Mouse (Mus musculus): Measurements from ENCODE around the gene Tex21. TPM values are rescaled to one million over a fixed set of nuclear protein-coding genes. Genes with fewer than 3 reads are reported as not detected.

The Tex21 gene
- polyA plus RNA-seq, 1 experiment from 2014 or later: not detected

DNA sequence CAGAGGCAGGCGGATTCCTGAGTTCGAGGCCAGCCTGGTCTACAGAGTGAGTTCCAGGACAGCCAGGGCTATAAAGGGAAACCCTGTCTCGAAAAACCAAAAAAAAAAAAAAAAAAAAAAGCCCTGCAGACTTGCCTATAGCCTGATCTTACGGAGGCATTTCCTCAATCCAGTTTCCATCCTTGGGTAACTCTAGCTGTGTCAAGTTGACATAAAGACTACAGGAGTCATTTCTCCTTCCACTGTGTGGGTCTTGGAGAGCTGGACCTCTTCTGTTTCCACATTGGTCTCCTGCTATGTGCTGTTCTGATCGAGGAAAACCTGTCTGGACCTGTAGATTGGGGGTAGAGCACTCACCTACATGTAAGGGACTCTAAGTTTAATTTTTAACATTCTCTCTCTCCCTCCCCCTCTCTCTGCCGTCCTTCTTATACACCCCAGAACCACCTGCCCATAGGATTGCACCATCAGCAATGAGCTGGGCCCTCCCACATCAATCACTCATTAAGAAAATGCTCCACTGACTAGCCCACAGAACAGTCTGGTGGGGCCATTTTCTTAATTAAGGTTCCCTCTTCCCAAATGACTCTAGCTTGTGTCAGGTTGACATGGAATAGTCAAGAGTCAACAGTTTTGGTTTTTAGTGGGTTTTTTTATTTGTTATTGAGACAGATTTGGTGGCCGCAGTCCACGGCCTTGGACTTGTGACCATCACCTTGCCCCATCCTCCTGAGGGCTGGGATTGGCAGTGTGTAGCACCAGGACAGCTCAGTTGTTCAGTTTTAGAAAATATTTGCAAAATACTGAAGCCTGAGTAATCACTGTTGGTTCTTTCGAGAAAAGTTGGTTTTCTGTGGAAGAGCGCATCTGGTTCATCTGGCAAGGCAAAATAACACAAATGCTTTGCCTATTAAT is 26.3 kb upstream of the Tex21 start:
- WGBS: 80% methylated on average over 10 of the region's 10 CpGs
- no peak for ATAC-seq (ENCODE audit: insufficient read depth, low FRiP score, low read depth)
- no peaks in the 10 kb centered on the region for H3K27me3 ChIP-seq (replicated peaks)
- no peaks in the 10 kb centered on the region for H3K9me3 ChIP-seq
- H3K36me3 ChIP-seq: no peaks in the 10 kb centered on the region
- H3K4me1 ChIP-seq: no peaks in the 10 kb centered on the region
- H3K9ac ChIP-seq: no peak overlapping the region
- no peak overlapping the region for H3K4me2 ChIP-seq
- H3K27ac ChIP-seq: no peak overlapping the region
- H3K4me3 ChIP-seq (replicated peaks): no peak overlapping the region

DNA sequence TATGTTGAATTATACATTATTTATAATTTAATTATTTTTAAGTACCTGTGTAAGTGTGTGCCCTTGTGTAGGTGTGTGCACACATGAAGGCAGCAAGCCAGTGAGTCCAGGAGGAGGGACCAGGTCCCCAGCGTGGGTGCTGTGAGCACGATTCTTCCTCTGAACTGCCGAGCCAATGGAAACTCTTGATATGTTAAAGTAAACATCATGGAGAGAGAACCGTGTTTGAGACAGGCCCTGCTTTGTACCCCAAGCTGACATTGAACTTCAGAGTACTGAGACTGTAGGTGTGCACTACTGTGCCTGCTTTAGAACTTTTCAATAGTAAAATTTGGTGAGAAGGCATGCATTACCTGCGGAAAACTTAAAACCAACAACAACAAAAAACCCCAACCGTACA is 25.0 kb upstream of the Tex21 start:
- Histone ChIP-seq H3K9me3 (no peaks in the 10 kb centered on the region), H3K27ac (no peak overlapping the region), H3K4me3 (replicated peaks) (no peak overlapping the region), H3K4me2 (no peak overlapping the region), H3K4me1 (no peaks in the 10 kb centered on the region; the same call in 1 of the 2 replicates), H3K9ac (no peak overlapping the region), H3K27me3 (replicated peaks) (no peaks in the 10 kb centered on the region), H3K36me3 (no peaks in the 10 kb centered on the region)
- 66% methylated on average over 6 of the region's 6 CpGs for WGBS
- ATAC-seq (ENCODE audit: insufficient read depth, low FRiP score, low read depth): peak; percentile 51; the same call in 1 of the 2 replicates

DNA sequence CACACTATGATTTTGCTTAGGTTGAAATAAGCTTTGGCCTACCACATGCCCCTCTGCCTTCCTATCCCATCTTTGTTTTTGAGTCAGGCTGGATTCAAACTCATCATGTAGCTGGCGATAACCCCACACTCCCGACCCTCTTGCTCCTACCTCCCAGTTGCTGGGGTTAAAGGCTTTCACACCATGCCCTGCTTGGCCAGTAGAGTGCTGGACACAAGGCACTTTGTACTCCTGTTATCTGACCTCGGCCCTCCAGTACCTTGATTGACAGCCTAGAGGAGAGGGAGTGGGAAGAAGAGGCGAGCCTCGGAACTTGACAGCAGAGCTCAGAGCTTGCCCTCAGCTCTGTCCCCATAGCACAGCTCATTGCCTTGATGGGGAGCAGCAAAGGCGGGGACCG is 22.6 kb upstream of the Tex21 start:
- H3K27ac ChIP-seq: no peak overlapping the region
- H3K4me2 ChIP-seq: no peak overlapping the region
- ATAC-seq (ENCODE audit: insufficient read depth, low FRiP score, low read depth): no peak
- H3K9ac ChIP-seq: no peak overlapping the region
- no peaks in the 10 kb centered on the region for H3K9me3 ChIP-seq
- H3K36me3 ChIP-seq: no peaks in the 10 kb centered on the region
- H3K4me3 ChIP-seq (replicated peaks): no peak overlapping the region
- no peaks in the 10 kb centered on the region; the same call in 1 of the 2 replicates for H3K4me1 ChIP-seq
- 71% methylated on average over 7 of the region's 7 CpGs for WGBS
- H3K27me3 ChIP-seq (replicated peaks): no peaks in the 10 kb centered on the region

DNA sequence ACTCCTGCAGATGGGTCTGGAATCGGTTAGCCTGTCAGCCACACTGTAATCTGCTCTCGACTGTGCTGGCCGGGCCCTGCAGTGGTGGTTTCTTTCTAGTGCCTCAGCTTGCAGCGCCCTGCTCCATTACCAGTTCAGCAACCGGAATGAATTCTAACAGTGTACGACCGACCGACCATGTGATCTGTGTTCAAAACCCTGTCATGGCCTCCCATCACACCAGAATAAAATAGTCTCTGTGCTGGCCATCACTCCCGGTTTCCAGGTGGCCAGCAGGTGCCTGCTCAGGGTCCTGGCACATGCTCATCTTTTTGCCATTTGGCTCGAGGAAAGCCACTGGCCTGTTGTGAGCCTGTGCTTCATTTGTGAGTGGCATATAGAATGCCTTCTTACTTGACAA is 22.1 kb upstream of the Tex21 start:
- no peak for ATAC-seq (ENCODE audit: insufficient read depth, low FRiP score, low read depth)

DNA sequence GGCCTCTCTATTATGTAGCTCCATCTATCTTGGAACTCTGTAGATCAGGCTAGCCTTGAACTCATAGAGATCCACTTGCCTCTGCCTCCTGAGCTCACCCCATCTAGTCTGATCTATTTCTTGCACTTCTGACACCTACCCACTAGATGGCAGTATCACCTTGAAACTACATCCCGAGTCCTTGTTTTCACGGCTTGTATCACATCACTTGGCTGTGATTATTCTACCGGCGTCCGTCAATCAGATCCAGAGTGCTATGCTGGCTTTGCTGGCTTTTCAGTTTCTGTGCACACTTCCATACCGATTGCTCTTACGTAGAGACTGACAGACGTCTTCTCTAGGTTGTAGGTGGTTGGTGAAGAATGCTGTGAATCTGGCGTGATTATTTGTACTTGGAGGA is 20.3 kb upstream of the Tex21 start:
- no peak for ATAC-seq (ENCODE audit: insufficient read depth, low FRiP score, low read depth)
- Histone ChIP-seq H3K4me3 (replicated peaks) (no peak overlapping the region), H3K4me1 (no peaks in the 10 kb centered on the region; the same call in 1 of the 2 replicates), H3K27ac (no peak overlapping the region), H3K9me3 (no peaks in the 10 kb centered on the region), H3K27me3 (replicated peaks) (no peaks in the 10 kb centered on the region), H3K9ac (no peak overlapping the region), H3K36me3 (no peaks in the 10 kb centered on the region), H3K4me2 (no peak overlapping the region)
- 74% methylated on average over 9 of the region's 9 CpGs for WGBS

More for the DNA sequence above, 22.1 kb upstream of the Tex21 start:
- Histone ChIP-seq H3K27ac (no peak overlapping the region), H3K36me3 (no peaks in the 10 kb centered on the region), H3K27me3 (replicated peaks) (no peaks in the 10 kb centered on the region), H3K4me3 (replicated peaks) (no peak overlapping the region), H3K4me2 (no peak overlapping the region), H3K9ac (no peak overlapping the region), H3K4me1 (no peaks in the 10 kb centered on the region; the same call in 1 of the 2 replicates), H3K9me3 (no peaks in the 10 kb centered on the region)
- WGBS: 83% methylated on average over 10 of the region's 10 CpGs

DNA sequence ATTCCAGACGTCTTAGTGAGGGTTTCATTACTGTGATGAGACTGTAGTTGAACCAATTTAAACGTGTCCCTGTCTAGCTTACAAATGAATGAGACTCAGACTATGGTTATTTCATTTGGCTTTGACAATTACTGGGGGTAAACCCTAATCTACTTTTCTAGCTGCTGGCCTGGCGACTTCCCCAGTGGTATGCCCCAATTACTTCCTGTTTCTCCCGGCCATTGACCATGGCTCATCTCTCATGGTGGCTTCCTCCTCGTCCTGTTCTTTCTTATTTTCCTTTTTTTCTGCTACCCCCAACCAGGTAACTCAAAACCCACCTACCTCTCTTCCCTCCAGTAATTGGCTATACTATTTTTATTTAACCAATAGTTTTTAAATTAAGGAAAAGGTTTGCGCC is 18.5 kb upstream of the Tex21 start:
- ATAC-seq (ENCODE audit: insufficient read depth, low FRiP score, low read depth): no peak
- no peak overlapping the region for H3K4me2 ChIP-seq
- no peak overlapping the region for H3K4me3 ChIP-seq (replicated peaks)
- WGBS: 75% methylated on average over 6 of the region's 6 CpGs
- no peaks in the 10 kb centered on the region for H3K27me3 ChIP-seq (replicated peaks)
- no peak overlapping the region for H3K9ac ChIP-seq
- no peaks in the 10 kb centered on the region for H3K36me3 ChIP-seq
- H3K9me3 ChIP-seq: no peaks in the 10 kb centered on the region
- H3K27ac ChIP-seq: no peak overlapping the region
- no peaks in the 10 kb centered on the region; the same call in 1 of the 2 replicates for H3K4me1 ChIP-seq

DNA sequence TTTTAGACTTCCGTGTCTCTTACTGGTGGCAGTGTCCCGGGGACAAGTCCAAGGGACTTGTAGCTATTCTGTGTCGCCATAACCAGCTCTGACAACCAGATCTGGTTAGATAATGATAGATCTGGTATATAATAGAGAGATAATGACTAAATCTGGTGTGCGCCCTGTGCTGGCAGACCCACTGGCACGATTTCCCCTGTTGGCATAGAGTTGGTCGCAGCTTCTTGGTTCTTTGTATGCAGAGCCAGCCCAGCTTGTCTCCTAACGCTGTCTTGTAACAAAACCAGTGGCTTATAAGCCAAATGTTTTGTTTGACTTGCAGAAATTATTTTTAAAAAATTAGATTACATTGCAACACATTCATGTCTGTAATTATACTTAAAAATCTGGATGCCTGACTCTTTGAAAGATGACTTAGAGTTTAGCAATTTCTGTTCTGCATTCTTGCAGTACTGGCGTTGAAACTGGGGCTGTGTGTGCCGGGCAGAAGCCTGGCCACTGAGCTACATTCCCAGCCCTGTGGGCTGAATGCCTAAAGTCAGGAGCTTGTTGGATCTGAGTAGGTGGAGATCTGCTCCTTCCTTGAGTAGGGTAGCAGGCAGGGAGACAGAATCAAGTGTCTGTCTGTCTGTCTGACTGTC is 17.9 kb upstream of the Tex21 start:
- H3K4me1 ChIP-seq: no peaks in the 10 kb centered on the region; the same call in 1 of the 2 replicates
- no peak overlapping the region for H3K4me2 ChIP-seq
- no peaks in the 10 kb centered on the region for H3K36me3 ChIP-seq
- WGBS: 80% methylated on average over 9 of the region's 9 CpGs
- no peak overlapping the region for H3K4me3 ChIP-seq (replicated peaks)
- H3K9me3 ChIP-seq: no peaks in the 10 kb centered on the region
- no peaks in the 10 kb centered on the region for H3K27me3 ChIP-seq (replicated peaks)
- no peak for ATAC-seq (ENCODE audit: insufficient read depth, low FRiP score, low read depth)
- no peak overlapping the region for H3K27ac ChIP-seq
- no peak overlapping the region for H3K9ac ChIP-seq

DNA sequence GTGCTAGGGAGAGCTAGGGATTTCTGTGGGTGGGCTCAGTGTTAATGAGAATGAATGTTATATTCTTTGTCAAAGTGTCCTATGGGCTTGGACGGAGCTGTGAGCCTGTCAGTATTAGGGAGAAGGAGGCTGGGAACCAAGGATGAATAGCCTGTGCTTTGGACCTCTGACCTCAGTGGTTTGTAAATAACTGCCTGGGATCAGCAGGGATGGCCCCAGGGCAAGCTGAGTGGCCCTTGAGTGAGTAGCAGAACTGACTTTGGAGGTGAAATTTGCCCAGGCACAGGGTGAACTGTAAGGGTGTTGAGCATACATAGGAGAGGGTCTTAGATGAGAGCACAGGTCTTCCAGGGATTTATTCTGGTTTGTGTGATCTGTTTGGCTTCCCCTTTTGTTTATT is 17.3 kb upstream of the Tex21 start:
- WGBS: 68% methylated on average over 1 of the region's 1 CpGs
- Histone ChIP-seq H3K9ac (no peak overlapping the region), H3K27me3 (replicated peaks) (no peaks in the 10 kb centered on the region), H3K4me3 (replicated peaks) (no peak overlapping the region), H3K4me1 (no peaks in the 10 kb centered on the region; the same call in 1 of the 2 replicates), H3K36me3 (no peaks in the 10 kb centered on the region), H3K4me2 (no peak overlapping the region), H3K9me3 (no peaks in the 10 kb centered on the region), H3K27ac (no peak overlapping the region)
- ATAC-seq (ENCODE audit: insufficient read depth, low FRiP score, low read depth): no peak

DNA sequence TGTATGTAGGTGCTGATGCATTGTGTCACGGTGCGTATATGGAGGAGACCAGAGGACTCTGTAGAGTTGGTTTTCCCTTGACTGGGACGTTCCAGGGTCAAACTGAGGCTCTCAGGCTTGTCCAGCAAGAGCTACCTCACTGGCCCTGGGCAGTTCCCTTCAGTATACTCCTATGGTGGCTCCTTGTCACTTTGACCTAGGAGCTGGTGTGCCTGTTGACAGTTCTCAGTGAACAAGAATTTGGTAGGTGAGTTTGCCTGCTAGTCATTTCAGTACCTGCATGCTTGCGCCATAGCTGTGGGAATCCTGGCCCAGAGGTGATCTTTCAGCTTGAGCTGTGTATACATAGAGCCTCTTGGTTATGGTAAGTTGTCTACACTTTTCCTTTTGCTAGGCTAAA is 16.4 kb upstream of the Tex21 start:
- Histone ChIP-seq H3K4me1 (no peaks in the 10 kb centered on the region; the same call in 1 of the 2 replicates), H3K27me3 (replicated peaks) (no peaks in the 10 kb centered on the region), H3K4me3 (replicated peaks) (no peak overlapping the region), H3K9ac (no peak overlapping the region), H3K4me2 (no peak overlapping the region), H3K36me3 (no peaks in the 10 kb centered on the region), H3K27ac (no peak overlapping the region), H3K9me3 (no peaks in the 10 kb centered on the region)
- no peak for ATAC-seq (ENCODE audit: insufficient read depth, low FRiP score, low read depth)
- 90% methylated on average over 4 of the region's 4 CpGs for WGBS

DNA sequence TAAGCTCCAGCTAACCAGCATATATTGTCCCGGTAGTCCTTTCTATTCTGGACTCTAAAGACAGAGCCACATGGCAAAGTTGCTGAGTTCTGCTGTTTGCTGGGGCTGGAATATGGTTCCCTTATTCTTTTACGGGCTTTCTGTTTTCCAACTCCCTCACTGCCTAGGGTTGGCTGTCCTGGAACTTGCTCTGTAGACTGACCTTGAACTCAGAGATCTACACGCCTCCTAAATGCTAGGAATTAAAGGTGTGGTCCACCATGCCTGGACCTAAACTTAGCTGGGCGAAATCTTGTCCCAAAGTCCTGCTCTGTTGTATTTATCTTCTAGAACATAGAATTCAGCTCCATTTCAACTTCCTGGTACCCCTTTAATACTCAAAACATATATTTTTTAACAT is 15.0 kb upstream of the Tex21 start:
- Histone ChIP-seq H3K9me3 (no peaks in the 10 kb centered on the region), H3K9ac (no peak overlapping the region), H3K4me1 (0 out of 2 replicates have a peak, but pooled peaks cover 4% of the 10 kb centered on the region), H3K4me2 (no peak overlapping the region), H3K27ac (no peak overlapping the region), H3K4me3 (replicated peaks) (no peak overlapping the region), H3K36me3 (no peaks in the 10 kb centered on the region), H3K27me3 (replicated peaks) (no peaks in the 10 kb centered on the region)
- ATAC-seq (ENCODE audit: insufficient read depth, low FRiP score, low read depth): no peak
- WGBS: 79% methylated on average over 4 of the region's 4 CpGs

DNA sequence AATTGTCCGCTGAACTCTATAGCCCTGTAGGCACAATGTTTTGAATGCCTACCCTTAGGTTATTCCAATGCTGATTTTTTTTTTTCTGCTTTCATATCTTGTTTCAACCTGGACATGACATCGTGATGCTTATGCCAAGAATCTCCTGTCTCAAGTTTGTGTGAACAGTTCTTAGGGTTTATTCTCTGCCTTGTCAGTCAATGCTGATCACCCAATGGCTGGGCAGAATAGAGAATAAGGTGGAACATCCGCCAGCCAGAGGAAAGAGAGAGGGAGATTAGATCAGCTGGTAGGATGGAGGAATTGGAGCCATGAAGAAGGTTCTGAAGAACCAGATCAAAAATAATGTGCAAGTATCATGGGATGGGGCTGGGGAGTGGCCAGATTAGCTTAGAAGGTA is 14.1 kb upstream of the Tex21 start:
- Histone ChIP-seq H3K27ac (no peak overlapping the region), H3K4me1 (peaks cover 12% of the 10 kb centered on the region; the same call in 1 of the 2 replicates), H3K36me3 (no peaks in the 10 kb centered on the region), H3K9ac (no peak overlapping the region), H3K27me3 (replicated peaks) (no peaks in the 10 kb centered on the region), H3K4me3 (replicated peaks) (no peak overlapping the region), H3K9me3 (no peaks in the 10 kb centered on the region), H3K4me2 (no peak overlapping the region)
- ATAC-seq (ENCODE audit: insufficient read depth, low FRiP score, low read depth): no peak
- 91% methylated on average over 3 of the region's 3 CpGs for WGBS
